Mouse (Mus musculus) layer of hippocampus, adult 9-11 months (tissue): ENCODE data around the gene Ryr1.

Experiments
- DNase-seq: peaks from one replicate; pipeline ENCODE4 v3.0.0; 2022

The Ryr1 gene

DNA sequence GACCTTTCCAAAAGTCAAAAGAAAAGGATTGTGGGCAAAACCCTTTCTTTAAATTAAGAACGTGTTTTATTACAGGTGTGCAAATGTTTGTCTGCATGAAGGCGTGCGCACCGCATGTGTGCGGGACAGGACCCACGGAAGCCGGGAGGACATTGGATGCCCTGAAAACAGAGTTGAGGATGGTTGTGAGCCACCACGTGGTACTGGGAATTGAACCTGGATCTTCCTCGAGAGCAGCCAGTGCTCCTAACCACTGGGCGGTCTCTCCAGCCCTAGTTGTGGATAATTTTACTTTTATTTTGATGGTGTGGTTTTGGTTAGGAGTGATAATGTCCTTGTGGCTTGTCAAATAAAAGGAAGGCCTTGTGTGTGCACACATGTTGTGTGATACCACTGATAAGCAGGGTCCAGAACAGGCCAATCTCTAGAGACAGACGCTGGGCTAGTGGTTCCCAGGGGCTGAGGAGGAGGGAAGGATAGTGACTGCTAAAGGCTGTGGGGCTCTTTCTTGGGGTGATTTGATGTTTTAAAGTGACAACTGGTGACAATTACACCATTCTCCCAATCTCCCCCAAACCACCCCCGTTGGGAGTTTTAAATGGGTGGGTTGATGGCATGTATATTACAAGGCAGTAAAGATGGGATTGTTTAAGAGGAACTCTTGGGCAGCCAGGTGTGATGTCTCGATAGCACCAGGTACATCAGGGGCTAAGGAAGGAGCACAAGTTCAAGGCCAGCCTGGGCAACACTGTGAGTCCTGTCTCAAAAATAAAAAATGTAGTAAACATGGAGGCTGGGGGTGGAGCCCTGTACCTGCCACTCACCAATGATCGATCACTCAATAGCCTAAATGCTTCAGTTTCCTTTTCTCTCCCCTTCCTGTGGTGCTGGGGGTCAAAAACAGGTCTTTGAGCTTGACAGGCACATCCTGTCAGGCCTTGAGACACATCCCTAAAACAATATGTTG is 95.0 kb downstream of the Ryr1 start:
- DNase-seq: no peak

DNA sequence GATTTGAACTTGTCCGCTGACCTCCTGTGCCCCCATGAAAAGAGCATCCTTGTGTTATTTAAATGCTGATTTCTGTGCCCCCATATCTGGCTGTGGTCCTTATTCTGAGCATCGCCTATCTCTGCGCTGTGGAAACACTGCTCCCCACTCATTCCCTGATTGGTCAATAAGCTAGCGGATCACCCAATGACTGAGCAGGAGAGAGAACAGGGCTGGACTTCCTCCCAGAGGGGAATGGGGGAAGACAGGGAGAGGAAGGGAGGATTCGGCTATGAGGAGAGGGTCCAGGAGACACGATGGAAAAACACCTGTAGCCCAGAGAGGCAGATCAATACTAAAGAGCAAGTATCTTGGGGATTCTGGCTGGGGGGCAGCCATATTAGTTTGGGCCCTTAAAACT is 96.2 kb downstream of the Ryr1 start:
- DNase-seq: no peak

DNA sequence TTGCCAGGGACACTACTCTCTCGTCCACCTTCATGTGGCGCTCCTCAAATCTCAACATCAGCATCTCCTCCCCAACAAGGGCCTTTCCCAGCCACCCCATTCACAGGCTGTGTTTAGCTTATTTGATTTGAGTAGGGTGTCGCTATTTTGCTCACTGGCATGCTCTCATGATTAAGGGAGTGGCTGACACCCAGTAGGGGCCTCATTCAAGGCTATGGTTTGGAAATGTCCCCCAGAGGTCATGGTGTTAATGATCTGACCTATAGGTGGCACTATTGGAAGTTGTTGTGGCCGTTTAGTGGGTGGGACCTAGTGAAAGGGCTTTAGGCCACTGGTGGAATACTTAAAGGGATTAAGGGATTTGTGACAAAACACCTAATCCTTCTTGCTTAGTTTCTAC is 98.2 kb downstream of the Ryr1 start:
- no peak for DNase-seq

GRCm38 (mm10) chr7:29026195-29026594 is 98.8 kb downstream of the Ryr1 start:
- DNase-seq: no peak

GRCm38 (mm10) chr7:29025566-29025965 is 99.4 kb downstream of the Ryr1 start:
- no peak for DNase-seq

DNA sequence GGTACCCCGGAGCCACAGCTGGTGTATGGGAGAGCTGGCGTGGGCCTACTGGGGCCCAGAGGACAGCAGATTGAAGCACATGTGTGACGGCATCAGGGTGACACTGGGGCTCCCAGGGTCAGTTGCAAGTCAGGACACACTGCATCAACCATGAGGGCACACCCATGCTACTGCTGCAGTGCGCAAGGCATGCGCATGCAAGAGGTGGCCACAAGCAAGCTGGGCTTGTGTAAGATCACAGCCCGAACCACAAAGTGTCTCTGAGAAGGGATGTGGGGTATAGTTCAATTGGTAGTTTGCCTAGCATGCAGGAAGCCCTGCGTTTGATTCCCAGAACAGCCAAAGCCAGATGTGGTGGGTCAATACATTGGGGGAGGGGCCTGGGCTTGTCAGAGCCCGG is 101.5 kb downstream of the Ryr1 start:
- DNase-seq: no peak

- DNase-seq: no peak
Measured at GRCm38 (mm10) chr7:29022479-29022878, 102.5 kb downstream of the Ryr1 start.

GRCm38 (mm10) chr7:29019447-29020220 is 105.3 kb downstream of the Ryr1 start:
- DNase-seq: no peak

DNA sequence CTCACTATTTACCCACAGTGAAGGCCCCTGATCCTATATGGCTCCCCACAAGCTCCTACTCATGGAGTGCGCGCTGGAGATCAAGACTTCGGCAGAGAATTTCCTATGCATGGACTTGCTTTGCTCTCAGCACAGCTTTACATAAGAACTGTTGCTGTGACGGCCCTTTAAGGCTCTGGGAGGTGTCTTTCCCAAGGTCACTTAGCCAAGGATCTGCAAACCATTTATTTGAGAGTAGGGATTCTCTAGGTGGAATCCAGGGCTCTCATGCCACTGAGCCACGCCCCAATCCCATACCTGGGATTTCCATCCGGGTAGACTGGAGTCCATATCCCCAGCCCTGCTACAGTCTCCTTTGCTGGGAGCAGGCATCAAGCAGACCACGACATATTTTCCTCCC is 107.8 kb downstream of the Ryr1 start:
- no peak for DNase-seq

DNA sequence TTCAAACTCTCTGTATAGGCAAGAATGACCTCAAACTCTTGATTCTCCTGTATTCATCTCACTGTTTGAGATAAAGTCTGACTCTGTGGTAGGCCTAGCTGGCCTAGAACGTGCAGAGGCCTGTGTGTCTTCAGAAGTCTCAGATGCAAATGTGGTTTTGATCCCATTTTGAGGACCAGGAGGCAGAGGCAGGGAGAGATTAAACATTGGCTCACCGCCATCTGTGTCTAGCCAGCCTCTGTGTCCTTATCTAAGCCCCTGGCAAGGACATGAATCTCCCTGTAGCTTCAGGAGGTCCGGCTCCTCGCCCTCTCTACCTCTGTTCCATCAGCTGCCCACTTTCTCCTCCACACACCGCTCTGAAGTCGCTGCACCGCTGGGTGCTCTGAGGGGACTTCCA is 108.5 kb downstream of the Ryr1 start:
- no peak for DNase-seq

- DNase-seq: no peak
Measured at GRCm38 (mm10) chr7:29014984-29015383, 110.0 kb downstream of the Ryr1 start.

DNA sequence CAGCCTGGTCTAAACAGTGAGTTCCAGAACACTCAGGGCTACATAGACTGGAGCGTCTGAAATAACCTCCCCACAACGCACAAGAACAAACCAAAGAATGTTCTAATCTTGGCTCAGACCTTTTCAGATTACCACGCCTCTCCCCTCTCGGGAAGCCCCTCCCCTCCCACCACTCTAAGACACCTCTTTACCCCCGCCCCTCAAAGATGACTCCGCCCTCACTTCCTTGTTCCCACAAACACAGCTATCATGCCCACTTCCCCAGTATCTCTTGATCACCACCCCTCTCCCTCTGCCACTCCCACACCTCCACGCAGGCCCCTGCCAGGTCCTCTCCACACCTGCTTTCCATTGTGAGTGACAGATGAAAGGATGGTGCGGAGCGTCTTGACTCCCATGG is 116.3 kb downstream of the Ryr1 start:
- DNase-seq: no peak

DNA sequence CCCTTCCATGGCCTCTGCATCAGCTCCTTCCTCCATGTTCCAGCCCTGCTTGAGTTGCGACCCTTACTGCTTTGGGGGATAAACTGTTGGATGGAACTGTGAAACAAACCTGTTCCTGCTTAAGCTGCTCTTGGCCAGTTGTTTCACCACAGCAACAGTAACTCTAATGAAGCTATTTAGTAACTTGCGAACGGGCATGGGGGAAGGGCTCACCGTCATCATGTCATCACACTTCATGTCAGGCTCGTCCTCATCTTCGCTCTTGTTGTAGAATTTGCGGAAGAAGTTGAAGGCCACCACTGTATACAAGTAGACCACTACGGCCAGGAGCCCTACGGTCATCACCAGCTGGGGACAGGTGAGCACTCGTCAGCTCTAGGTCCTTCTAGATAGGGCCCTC is 116.8 kb downstream of the Ryr1 start:
- DNase-seq: no peak

- no peak for DNase-seq
Measured at GRCm38 (mm10) chr7:29007224-29008101, 117.5 kb downstream of the Ryr1 start.

DNA sequence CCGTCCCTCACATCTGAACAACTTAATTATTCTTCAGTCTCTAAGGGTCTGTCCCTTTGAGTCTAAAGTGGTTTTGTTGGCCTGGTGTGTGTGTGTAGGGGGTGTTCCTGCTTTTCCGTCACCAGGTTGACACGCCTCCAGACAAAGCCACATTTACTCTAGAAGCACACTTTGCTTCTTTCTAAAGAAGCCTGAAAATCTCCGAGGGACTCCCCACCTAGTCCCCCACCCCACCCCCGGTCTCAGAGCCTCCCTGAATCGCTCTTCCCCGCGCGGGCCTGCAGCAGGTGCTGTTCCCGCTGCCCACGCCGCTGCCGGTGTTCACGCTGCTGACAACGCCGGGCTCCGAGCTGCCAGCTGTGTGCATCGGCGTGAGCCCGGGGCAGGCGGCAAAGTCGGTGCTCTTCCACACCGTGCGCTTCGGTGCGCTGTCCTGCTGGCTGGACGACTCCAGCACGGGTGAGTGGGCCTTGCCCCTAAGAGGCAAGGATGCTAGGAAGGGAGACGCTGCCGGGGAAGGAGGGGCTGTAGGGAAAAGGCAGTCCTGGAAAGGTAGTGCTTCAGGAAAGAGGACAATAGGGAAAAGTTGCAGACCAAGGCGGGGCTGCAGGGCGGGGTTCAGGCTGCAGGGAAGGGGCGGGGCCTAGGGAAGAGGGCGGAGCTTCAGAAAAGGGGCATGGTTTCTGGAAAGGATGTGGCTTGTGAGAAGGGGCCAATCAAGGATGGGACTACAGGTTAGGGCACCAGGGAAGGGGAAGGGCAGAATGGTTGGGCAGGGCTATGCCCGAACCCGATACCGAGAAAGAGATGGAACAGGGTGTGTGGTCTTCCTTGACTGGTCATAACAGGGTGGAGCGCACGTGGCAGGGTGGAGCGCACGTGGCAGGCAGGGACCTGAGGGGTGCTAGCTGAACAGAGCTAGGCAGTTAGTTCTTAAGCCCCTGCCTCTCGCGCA is 124.1 kb downstream of the Ryr1 start:
- DNase-seq: no peak

DNA sequence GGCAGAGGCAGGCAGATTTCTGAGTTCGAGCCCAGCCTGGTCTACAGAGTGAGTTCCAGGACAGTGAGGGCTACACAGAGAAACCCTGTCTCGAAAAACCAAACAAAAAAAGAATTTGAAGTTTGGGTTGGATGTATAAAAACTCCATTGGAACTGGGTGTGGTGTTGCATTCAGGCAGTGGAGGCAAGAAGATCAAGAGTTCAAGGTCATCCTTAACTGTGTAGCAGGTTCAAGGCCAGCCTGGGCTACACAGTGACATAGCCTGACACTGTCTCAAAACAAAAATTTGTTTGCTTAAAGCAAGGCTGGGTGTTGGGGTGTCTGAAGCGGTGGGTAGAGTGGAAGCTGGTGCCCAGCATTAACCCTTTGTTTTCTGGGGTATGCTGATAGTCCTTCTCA is 131.6 kb downstream of the Ryr1 start:
- no peak for DNase-seq

- no peak for DNase-seq
Measured at GRCm38 (mm10) chr7:28992997-28993396, 132.0 kb downstream of the Ryr1 start.

GRCm38 (mm10) chr7:28991616-28992015 is 133.4 kb downstream of the Ryr1 start:
- DNase-seq: no peak

GRCm38 (mm10) chr7:28990766-28991273 is 134.2 kb downstream of the Ryr1 start:
- no peak for DNase-seq

DNA sequence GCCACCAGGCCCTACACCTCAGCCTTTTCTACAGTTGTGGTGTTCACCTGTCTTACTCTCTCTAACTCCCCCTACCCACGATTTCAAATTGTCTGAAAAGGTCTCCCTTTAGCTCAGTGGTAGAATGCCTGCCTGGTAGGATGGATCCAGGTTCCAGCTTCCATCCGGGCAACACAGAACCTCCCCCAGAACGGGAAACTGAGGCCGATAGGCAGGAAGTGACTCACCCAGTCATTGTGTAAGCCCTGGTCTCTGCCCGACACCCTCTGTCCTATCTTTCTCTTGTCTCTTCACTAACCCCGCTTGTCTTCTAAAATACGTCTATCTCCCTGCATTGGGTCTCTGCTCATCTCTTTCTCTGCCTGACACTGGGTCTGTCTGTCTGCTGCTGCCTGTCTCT is 139.8 kb downstream of the Ryr1 start:
- no peak for DNase-seq

GRCm38 (mm10) chr7:28984452-28984851 is 140.5 kb downstream of the Ryr1 start:
- no peak for DNase-seq

DNA sequence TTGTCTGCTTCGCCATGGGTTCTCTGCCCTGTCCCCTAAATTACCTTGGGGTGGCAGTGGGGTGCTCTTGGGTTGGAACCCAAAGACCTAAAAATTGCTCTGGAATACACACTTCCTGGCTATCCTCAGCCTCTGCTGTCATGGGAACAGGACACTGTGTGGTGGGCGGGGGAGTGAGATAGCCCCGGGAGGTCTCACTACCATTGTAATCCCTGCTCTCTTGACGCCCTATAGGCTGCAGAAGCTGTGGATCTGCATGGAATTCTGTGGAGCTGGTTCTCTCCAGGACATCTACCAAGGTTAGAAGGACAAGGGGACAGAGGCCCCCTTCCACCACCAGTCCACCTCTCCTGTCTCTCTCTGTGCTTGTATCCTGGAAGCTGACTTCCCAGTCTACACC is 141.1 kb downstream of the Ryr1 start:
- no peak for DNase-seq
